Mouse (Mus musculus) forebrain, embryonic 10.5 days (tissue): ENCODE data around the gene Tent5c. TPM values are rescaled to one million over a fixed set of nuclear protein-coding genes. Genes with fewer than 3 reads are reported as not detected.

ENCODE experiments used
- DNase-seq: peaks from one replicate; pipeline ENCODE4 v3.0.0-alpha.2; 2017; ENCODE audit warnings: low spot score; ENCODE audit errors: extremely low spot score
- H3K27ac ChIP-seq: fragments of 300-500 bp; sonication (generic); 2 replicates; pipeline ENCODE4 v1.5.1; 2016; ENCODE audit warnings: mild to moderate bottlenecking
- H3K27me3 ChIP-seq: fragments of 300-500 bp; sonication (generic); 2 replicates; pipeline ENCODE4 v1.6.1; 2016; ENCODE audit warnings: mild to moderate bottlenecking; ENCODE audit not compliant: poor library complexity, severe bottlenecking
- H3K36me3 ChIP-seq: fragments of 300-500 bp; sonication (generic); replicated peaks from 2 replicates; pipeline ENCODE4 v1.6.1; 2016; ENCODE audit warnings: mild to moderate bottlenecking, moderate library complexity
- H3K4me1 ChIP-seq: fragments of 300-500 bp; sonication (generic); 2 replicates; pipeline ENCODE4 v1.6.1; 2016
- H3K4me3 ChIP-seq: fragments of 300-500 bp; sonication (generic); 2 replicates; pipeline ENCODE4 v1.5.1; 2016; ENCODE audit warnings: mild to moderate bottlenecking, moderate library complexity
- H3K9me3 ChIP-seq: fragments of 300-500 bp; sonication (generic); 2 replicates; pipeline ENCODE4 v1.6.1; 2016; ENCODE audit warnings: mild to moderate bottlenecking, moderate library complexity
- WGBS: fragments of 180-500 bp; shearing (Covaris S2); methylation state at CpG from one replicate; pipeline ENCODE4 v1.1.7; 2016; 5-methylcytosine and 5-hydroxymethylcytosine counted together
- polyA plus RNA-seq: library from polyadenylated mRNA; unstranded; fragments of >200 nt; fragmentation: Nextera tagmentation; extraction: Ambion mirVana; gene quantifications from 2 replicates; pipeline ENCODE4 v1.2.1, GENCODE M21; 2016

The Tent5c gene
- polyA plus RNA-seq, 1 experiment from 2014 or later: 2.1 TPM

DNA sequence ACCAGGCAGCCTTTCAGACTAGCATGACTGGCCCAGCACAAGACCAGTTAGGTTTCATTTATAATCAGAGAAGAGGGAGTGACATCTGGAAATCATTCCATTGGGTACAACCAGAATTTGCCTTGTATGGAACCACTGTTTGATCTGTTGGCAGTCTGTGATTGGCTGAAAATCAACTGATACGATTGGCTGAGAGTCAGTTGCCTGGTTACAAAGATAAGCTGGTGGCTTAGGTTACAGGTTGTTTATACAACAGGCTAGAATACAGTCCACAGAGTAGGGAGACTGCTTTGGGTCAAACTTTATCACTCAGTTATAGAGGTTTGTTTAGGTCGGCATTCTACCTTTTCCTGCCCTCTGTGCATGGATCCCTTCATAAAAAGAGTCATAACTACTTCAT, 17.6 kb upstream of the Tent5c start:
- WGBS: 87% methylated on average over 2 of the region's 2 CpGs
- H3K4me3 ChIP-seq: no peak overlapping the region

GRCm38 (mm10) chr3:100503882-100504281, 14.8 kb upstream of the Tent5c start:
- Histone ChIP-seq H3K4me1 (no peaks in the 10 kb centered on the region), H3K4me3 (no peak overlapping the region), H3K36me3 (no peaks in the 10 kb centered on the region), H3K9me3 (peaks cover 6% of the 10 kb centered on the region; the same call in 1 of the 2 replicates), H3K27me3 (no peaks in the 10 kb centered on the region), H3K27ac (no peak overlapping the region)
- DNase-seq: no peak
- 86% methylated on average over 6 of the region's 6 CpGs for WGBS

More for the DNA sequence above, 17.6 kb upstream of the Tent5c start:
- no peaks in the 10 kb centered on the region for H3K27me3 ChIP-seq
- H3K9me3 ChIP-seq: no peaks in the 10 kb centered on the region
- no peaks in the 10 kb centered on the region for H3K4me1 ChIP-seq
- no peak overlapping the region for H3K27ac ChIP-seq
- no peak for DNase-seq
- no peaks in the 10 kb centered on the region for H3K36me3 ChIP-seq

DNA sequence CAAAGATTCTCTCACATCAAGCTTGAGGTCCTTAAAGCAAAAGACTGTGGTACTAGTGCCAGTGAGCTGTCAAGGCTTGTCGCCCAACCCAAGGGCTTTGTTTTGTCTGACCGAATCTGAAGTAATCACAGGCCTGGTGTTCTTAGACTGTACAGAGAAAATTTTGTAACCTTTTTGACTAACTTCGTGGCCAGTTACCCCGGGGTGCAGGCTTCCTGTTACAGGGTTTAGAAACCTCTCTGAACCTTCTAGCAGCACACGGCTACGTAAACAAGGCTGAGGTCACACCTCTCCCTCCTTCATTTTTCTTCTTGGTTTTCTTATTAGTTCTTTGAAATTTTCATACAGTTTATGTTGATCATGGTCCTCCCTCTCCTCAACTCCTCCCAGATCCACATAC, 13.4 kb upstream of the Tent5c start:
- Histone ChIP-seq H3K27ac (no peak overlapping the region), H3K9me3 (peaks cover 6% of the 10 kb centered on the region; the same call in 1 of the 2 replicates), H3K36me3 (no peaks in the 10 kb centered on the region), H3K27me3 (no peaks in the 10 kb centered on the region), H3K4me1 (no peaks in the 10 kb centered on the region), H3K4me3 (no peak overlapping the region)
- DNase-seq: no peak
- 90% methylated on average over 6 of the region's 6 CpGs for WGBS

DNA sequence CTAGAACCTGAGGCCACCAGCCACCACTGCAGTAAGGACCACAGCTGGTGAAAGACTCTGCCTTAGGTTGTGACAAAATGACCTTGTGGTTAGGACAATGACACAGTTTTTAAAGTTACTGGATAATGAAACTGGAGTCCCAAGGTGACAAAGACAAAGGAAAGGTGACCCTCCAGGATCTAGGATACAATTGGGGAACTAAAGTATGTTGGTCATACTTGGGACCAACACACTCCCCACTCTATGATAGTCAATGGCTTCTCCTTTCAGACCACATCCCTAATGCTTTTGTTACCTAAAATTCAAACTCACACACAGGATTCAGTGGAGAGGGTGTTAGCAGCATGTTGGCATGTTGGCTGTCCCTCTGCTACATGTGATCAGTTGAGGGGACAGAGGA, 12.8 kb upstream of the Tent5c start:
- no peak overlapping the region for H3K4me3 ChIP-seq
- DNase-seq: no peak
- H3K9me3 ChIP-seq: peaks cover 6% of the 10 kb centered on the region; the same call in 1 of the 2 replicates
- H3K36me3 ChIP-seq: no peaks in the 10 kb centered on the region
- H3K27me3 ChIP-seq: no peaks in the 10 kb centered on the region
- no peaks in the 10 kb centered on the region for H3K4me1 ChIP-seq
- no peak overlapping the region for H3K27ac ChIP-seq

DNA sequence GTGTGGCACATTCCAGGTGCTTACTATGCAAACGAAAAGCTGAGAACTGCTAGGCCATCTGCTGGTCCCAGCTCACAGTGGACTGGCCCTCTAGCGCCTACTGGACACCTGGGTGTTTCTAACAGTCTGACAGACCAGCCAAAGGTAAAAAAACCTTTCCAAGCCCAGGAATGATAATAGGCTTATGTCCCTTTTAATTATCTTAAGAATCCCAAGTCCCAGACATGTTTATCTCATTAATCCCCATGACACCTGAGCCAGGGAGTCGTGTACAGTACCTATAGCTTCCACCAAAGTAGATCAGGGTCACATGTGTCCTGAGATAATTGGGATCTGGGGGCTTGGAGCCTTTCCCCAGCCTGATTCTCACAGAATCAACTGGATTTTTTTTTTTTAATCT, 7.0 kb upstream of the Tent5c start:
- 76% methylated on average over 3 of the region's 3 CpGs for WGBS
- DNase-seq: no peak
- Histone ChIP-seq H3K9me3 (peaks cover 6% of the 10 kb centered on the region; the same call in 1 of the 2 replicates), H3K4me3 (no peak overlapping the region), H3K4me1 (no peaks in the 10 kb centered on the region), H3K27me3 (peaks cover 7% of the 10 kb centered on the region; the same call in 1 of the 2 replicates), H3K27ac (no peak overlapping the region), H3K36me3 (no peaks in the 10 kb centered on the region)

DNA sequence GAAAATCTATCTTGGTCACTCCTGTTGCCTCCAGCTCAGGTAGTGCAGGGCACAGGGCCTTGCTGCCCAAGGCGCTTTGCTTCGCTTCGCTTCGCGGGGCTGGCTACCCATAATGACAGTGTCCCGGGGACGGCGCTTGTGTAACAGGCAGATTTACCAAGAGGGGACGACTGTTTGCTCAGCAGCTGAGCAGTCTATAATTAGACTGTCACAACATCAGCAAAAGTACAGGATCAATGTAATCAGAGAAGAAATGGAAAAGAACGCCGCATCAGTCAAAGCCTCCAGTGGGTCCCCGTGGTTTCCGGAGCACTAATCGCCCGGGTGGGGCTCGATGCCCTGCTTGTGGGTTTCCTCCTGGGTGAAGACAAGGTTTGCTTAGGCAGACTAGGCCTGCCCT, 6.3 kb upstream of the Tent5c start:
- H3K36me3 ChIP-seq: no peaks in the 10 kb centered on the region
- H3K27ac ChIP-seq: no peak overlapping the region
- WGBS: 88% methylated on average over 16 of the region's 16 CpGs
- DNase-seq: no peak
- H3K27me3 ChIP-seq: peaks cover 14% of the 10 kb centered on the region
- peaks cover 2% of the 10 kb centered on the region for H3K4me1 ChIP-seq
- peaks cover 3% of the 10 kb centered on the region; the same call in 1 of the 2 replicates for H3K9me3 ChIP-seq
- H3K4me3 ChIP-seq: no peak overlapping the region

- Histone ChIP-seq H3K4me3 (no peak overlapping the region), H3K36me3 (no peaks in the 10 kb centered on the region), H3K27ac (no peak overlapping the region), H3K4me1 (peaks cover 7% of the 10 kb centered on the region), H3K27me3 (peaks cover 19% of the 10 kb centered on the region), H3K9me3 (no peaks in the 10 kb centered on the region)
- WGBS: 84% methylated on average over 5 of the region's 5 CpGs
- no peak for DNase-seq
Observed at GRCm38 (mm10) chr3:100494912-100495311, 5.8 kb upstream of the Tent5c start.

- Histone ChIP-seq H3K9me3 (no peaks in the 10 kb centered on the region), H3K4me1 (peaks cover 29% of the 10 kb centered on the region), H3K27me3 (peaks cover 60% of the 10 kb centered on the region), H3K36me3 (no peaks in the 10 kb centered on the region), H3K4me3 (peak overlapping the region; percentile 77), H3K27ac (peak overlapping the region; percentile 88)
- WGBS: 13% methylated on average over 4 of the region's 4 CpGs
- no peak for DNase-seq
Observed at GRCm38 (mm10) chr3:100490010-100490300, 831 bp upstream of the Tent5c start.

GRCm38 (mm10) chr3:100488251-100489132, 632 bp downstream of the Tent5c start:
- H3K9me3 ChIP-seq: no peaks in the 10 kb centered on the region
- peaks cover 33% of the 10 kb centered on the region for H3K4me1 ChIP-seq
- WGBS: under 1% methylated on average over 65 of the region's 66 CpGs
- H3K36me3 ChIP-seq: no peaks in the 10 kb centered on the region
- DNase-seq: peak; percentile 57
- peak overlapping the region; percentile 77 for H3K4me3 ChIP-seq
- peak overlapping the region; percentile 88 for H3K27ac ChIP-seq
- H3K27me3 ChIP-seq: peaks cover 60% of the 10 kb centered on the region

DNA sequence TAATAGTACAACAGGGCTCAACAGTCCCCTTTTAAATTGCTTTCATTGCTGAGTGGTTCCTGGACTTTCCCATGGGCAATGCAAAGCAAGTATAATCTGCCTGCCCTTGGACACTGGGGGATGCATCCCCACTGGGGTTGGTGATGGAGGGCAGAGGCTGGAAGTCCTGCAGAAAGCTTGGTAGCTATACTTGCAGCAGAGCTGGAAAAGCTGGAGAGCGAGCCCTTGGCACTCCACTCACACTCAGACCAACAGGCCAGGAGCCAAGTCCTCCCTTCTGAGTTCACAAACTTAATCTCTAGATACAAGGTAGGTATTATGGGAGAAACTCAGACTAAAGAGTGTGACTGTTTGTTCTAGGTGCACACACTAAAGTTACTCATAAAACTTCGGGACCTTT, 2.1 kb downstream of the Tent5c start:
- H3K27ac ChIP-seq: no peak overlapping the region
- H3K36me3 ChIP-seq: no peaks in the 10 kb centered on the region
- peaks cover 33% of the 10 kb centered on the region for H3K4me1 ChIP-seq
- H3K27me3 ChIP-seq: peaks cover 57% of the 10 kb centered on the region
- DNase-seq: no peak
- WGBS: 78% methylated on average over 2 of the region's 2 CpGs
- peak overlapping the region; percentile 77; the same call in 1 of the 2 replicates for H3K4me3 ChIP-seq
- no peaks in the 10 kb centered on the region for H3K9me3 ChIP-seq

- Histone ChIP-seq H3K27ac (no peak overlapping the region), H3K4me1 (peaks cover 32% of the 10 kb centered on the region), H3K36me3 (no peaks in the 10 kb centered on the region), H3K4me3 (no peak overlapping the region), H3K27me3 (peaks cover 47% of the 10 kb centered on the region), H3K9me3 (no peaks in the 10 kb centered on the region)
- WGBS: 53% methylated on average over 11 of the region's 11 CpGs
- no peak for DNase-seq
Observed at GRCm38 (mm10) chr3:100485390-100486132, 3.6 kb downstream of the Tent5c start.

DNA sequence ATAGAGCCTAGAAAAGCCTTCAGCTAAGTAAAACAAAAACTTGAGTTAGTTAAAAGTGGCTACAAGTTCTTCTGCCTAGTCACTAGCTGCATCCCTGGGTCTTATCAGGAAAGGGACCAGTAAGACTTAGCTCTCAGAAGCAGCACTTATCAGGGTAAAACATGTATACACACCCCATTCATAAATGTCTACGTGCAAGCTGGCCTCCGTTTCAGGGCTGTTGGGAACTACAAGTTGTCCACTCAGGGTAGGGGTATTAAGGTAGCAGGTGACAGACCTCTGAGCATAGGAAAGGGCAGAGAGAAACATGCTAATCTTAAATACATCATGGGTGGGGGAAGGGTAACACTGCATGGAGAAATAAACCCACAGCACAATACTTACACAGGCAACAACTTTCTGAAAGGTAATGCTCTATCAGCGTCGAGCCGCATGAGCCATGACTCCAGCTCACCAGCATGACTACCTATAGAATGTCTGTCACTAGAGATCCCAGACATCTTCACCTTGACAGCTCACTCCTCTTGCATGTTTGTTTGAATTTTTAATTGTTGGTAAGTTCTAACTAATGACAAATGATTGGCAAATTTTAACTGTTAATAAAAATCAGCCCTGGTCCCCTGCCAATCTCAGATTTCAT, 6.0 kb downstream of the Tent5c start:
- H3K4me3 ChIP-seq: no peak overlapping the region
- H3K36me3 ChIP-seq: no peaks in the 10 kb centered on the region
- no peak overlapping the region for H3K27ac ChIP-seq
- peaks cover 14% of the 10 kb centered on the region for H3K4me1 ChIP-seq
- no peaks in the 10 kb centered on the region for H3K9me3 ChIP-seq
- no peak for DNase-seq
- 92% methylated on average over 5 of the region's 5 CpGs for WGBS
- peaks cover 31% of the 10 kb centered on the region for H3K27me3 ChIP-seq
